Mouse (Mus musculus): ENCODE results near the gene Ctu2. TPM values are rescaled to one million over a fixed set of nuclear protein-coding genes. Genes with fewer than 3 reads are reported as not detected.

The Ctu2 gene
- total and polyA plus RNA-seq, 3 experiments = 23.8 to 63.1 (median 40.4) TPM

DNA sequence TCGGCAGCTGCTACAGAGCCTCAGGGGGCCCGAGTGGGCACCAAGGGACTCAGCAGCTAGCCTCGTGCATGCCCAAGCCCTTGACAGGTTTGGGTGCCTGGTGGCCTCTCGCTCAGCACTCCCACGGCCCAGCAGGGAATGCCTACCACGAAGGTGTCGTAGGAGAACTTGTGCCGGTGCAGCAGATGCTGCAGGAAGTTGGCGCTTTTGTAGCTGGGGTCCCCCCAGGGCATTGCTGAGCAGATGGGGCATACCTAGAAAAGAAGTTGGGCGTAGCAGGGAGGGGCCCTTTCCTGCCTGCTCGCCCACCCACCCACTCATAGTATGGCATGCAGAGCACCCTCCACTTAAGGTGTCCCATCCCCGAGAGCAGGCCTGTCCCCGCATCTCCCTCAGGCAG is 8.1 kb upstream of the Ctu2 start:
- no peak for DNase-seq (ENCODE audit: extremely low read depth)
- H3K4me3 ChIP-seq (replicated peaks in 1 of 3; ENCODE audit: low read depth in 2 of 3, low read length in 2 of 3, poor library complexity in 1 of 3) = no peak overlapping the region
- peaks cover 19 to 73% of the 10 kb centered on the region in 2 experiments for H3K36me3 ChIP-seq (replicated peaks in 1 of 2; ENCODE audit: control insufficient read depth in 1 of 2, insufficient read depth in 1 of 2, low read length in 1 of 2)
- no peaks in the 10 kb centered on the region for H3K27me3 ChIP-seq (replicated peaks)
- no peak overlapping the region for H3K27ac ChIP-seq (ENCODE audit: insufficient read depth, low read depth)
- peaks cover 3% of the 10 kb centered on the region for H3K9me3 ChIP-seq (replicated peaks; ENCODE audit: low read length)
- H3K79me2 ChIP-seq (replicated peaks; ENCODE audit: control insufficient read depth, extremely low read depth, insufficient read depth, poor library complexity, severe bottlenecking) = no peaks in the 10 kb centered on the region
- H3K4me2 ChIP-seq (ENCODE audit: insufficient read depth, low read depth, poor library complexity, severe bottlenecking) = no peak overlapping the region
- peaks cover 0 to 8% of the 10 kb centered on the region in 2 experiments; a peak in 1 of 4 replicates for H3K4me1 ChIP-seq (ENCODE audit: control insufficient read depth in 1 of 2, insufficient read depth in 2 of 2)
- TF ChIP-seq CTCF (conservative IDR thresholded peaks at IDR 0.05 in 1 of 2, IDR thresholded peaks at IDR 0.05 in 1 of 2; ENCODE audit: low read depth in 2 of 2, low read length in 2 of 2) (no peak), POLR2AphosphoS2 (IDR thresholded peaks at IDR 0.05; ENCODE audit: low read depth, low read length) (no peak), MAX (IDR thresholded peaks at IDR 0.05; ENCODE audit: low read length) (no peak), CHD2 (IDR thresholded peaks at IDR 0.05; ENCODE audit: low read length) (no peak), POLR2A (IDR thresholded peaks at IDR 0.05; ENCODE audit: low read depth, low read length) (no peak), ZMIZ1 (IDR thresholded peaks at IDR 0.05; ENCODE audit: low read depth, low read length) (no peak), MYC (IDR thresholded peaks at IDR 0.05; ENCODE audit: low read depth, low read length) (no peak)
- dilution Hi-C loops (cut with MboI; ENCODE audit: extremely low pct_ligation_motif_present, extremely low pct_unique_long_range_greater_than_20kb, low sequenced_read_pairs) = no loop called here
- no peak overlapping the region for H3K9ac ChIP-seq (ENCODE audit: insufficient read depth, low read depth)
- in situ Hi-C loops (cut with MboI; ENCODE audit: low pct_ligation_motif_present, low pct_unique_long_range_greater_than_20kb, low sequenced_read_pairs) = no loop called here

DNA sequence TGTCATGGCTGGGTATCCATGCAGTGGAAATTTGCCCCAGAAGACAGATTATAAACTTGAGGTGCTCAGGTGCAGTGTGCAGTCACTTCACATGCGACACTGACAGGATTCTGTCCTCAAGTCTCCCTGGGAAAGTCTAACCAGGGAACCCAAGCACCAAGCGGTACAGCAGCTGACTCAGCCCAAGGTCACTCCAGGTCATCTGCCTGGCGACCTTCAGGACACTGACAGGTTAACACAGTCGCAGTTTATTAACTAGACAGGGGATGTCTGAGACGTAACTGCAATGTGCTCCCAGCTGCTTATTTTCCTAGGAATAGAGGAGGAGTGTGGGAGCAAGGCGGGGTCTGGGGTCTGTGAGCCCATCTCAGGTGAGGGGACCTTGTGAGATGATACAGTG is 6.5 kb upstream of the Ctu2 start:
- Histone ChIP-seq H3K9me3 (replicated peaks; ENCODE audit: low read length) (no peaks in the 10 kb centered on the region), H3K4me3 (replicated peaks in 1 of 3; ENCODE audit: low read depth in 2 of 3, low read length in 2 of 3, poor library complexity in 1 of 3) (no peak overlapping the region), H3K27ac (ENCODE audit: insufficient read depth, low read depth) (no peak overlapping the region), H3K27me3 (replicated peaks) (no peaks in the 10 kb centered on the region), H3K36me3 (replicated peaks in 1 of 2; ENCODE audit: control insufficient read depth in 1 of 2, insufficient read depth in 1 of 2, low read length in 1 of 2) (peaks cover 23 to 86% of the 10 kb centered on the region in 2 experiments), H3K4me1 (ENCODE audit: control insufficient read depth in 1 of 2, insufficient read depth in 2 of 2) (peaks cover 5 to 15% of the 10 kb centered on the region in 2 experiments), H3K4me2 (ENCODE audit: insufficient read depth, low read depth, poor library complexity, severe bottlenecking) (no peak overlapping the region), H3K9ac (ENCODE audit: insufficient read depth, low read depth) (no peak overlapping the region), H3K79me2 (replicated peaks; ENCODE audit: control insufficient read depth, extremely low read depth, insufficient read depth, poor library complexity, severe bottlenecking) (no peaks in the 10 kb centered on the region)
- TF ChIP-seq MYC (IDR thresholded peaks at IDR 0.05; ENCODE audit: low read depth, low read length) = no peak
- dilution Hi-C loops (cut with MboI; ENCODE audit: extremely low pct_ligation_motif_present, extremely low pct_unique_long_range_greater_than_20kb, low sequenced_read_pairs) (no loop called here), in situ Hi-C loops (cut with MboI; ENCODE audit: low pct_ligation_motif_present, low pct_unique_long_range_greater_than_20kb, low sequenced_read_pairs) (no loop called here)
- DNase-seq (ENCODE audit: extremely low read depth) = no peak

DNA sequence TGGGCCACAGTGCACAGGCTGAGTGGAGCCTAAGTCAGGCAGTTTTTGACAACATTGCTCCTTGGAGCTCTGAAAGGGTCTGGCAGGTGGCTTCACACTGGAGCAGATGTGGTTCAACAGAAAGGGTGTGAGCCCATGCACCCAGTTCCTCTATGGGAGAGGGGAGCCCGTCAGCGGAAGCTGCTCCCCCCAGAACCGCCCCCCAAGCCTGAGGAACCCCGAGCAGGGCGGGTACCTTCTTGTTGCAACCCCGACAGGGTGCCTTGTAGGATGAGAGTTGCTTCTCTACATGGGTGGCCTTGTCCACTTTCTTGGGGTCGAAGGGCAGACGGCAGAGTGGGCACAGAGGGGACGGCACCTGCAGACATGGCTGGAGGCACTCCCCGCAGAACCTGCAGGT is 6.0 kb upstream of the Ctu2 start:
- Histone ChIP-seq H3K4me3 (replicated peaks in 1 of 3; ENCODE audit: low read depth in 2 of 3, low read length in 2 of 3, poor library complexity in 1 of 3) (no peak overlapping the region), H3K79me2 (replicated peaks; ENCODE audit: control insufficient read depth, extremely low read depth, insufficient read depth, poor library complexity, severe bottlenecking) (peaks cover 3% of the 10 kb centered on the region; the same call in 1 of the 2 replicates), H3K27me3 (replicated peaks) (no peaks in the 10 kb centered on the region), H3K36me3 (replicated peaks in 1 of 2; ENCODE audit: control insufficient read depth in 1 of 2, insufficient read depth in 1 of 2, low read length in 1 of 2) (peaks cover 23 to 84% of the 10 kb centered on the region in 2 experiments), H3K9ac (ENCODE audit: insufficient read depth, low read depth) (no peak overlapping the region), H3K4me1 (ENCODE audit: control insufficient read depth in 1 of 2, insufficient read depth in 2 of 2) (peaks cover 9 to 21% of the 10 kb centered on the region in 2 experiments), H3K27ac (ENCODE audit: insufficient read depth, low read depth) (no peak overlapping the region), H3K4me2 (ENCODE audit: insufficient read depth, low read depth, poor library complexity, severe bottlenecking) (no peak overlapping the region), H3K9me3 (replicated peaks; ENCODE audit: low read length) (no peaks in the 10 kb centered on the region)
- no peak for DNase-seq (ENCODE audit: extremely low read depth)
- TF ChIP-seq UBTF (IDR thresholded peaks at IDR 0.05; ENCODE audit: low read depth, low read length) = no peak
- no peak for TF ChIP-seq ELF1 (IDR thresholded peaks at IDR 0.05; ENCODE audit: low read depth, low read length)
- no peak for TF ChIP-seq MEF2A (IDR thresholded peaks at IDR 0.05; ENCODE audit: borderline replicate concordance, low read depth, low read length)
- no peak for TF ChIP-seq HCFC1 (IDR thresholded peaks at IDR 0.05; ENCODE audit: low read depth, low read length)
- no peak for TF ChIP-seq BHLHE40 (IDR thresholded peaks at IDR 0.05; ENCODE audit: low read depth, low read length)
- TF ChIP-seq E2F4 (IDR thresholded peaks at IDR 0.05; ENCODE audit: insufficient replicate concordance, low read depth, low read length) = no peak
- dilution Hi-C loops (cut with MboI; ENCODE audit: extremely low pct_ligation_motif_present, extremely low pct_unique_long_range_greater_than_20kb, low sequenced_read_pairs) = no loop called here
- in situ Hi-C loops (cut with MboI; ENCODE audit: low pct_ligation_motif_present, low pct_unique_long_range_greater_than_20kb, low sequenced_read_pairs) = no loop called here

Data from CH12.LX (cell line).